Mouse (Mus musculus): ENCODE data around the gene Rbm18.

The Rbm18 gene

GRCm38 (mm10) chr2:36067132-36067531 lies 69.4 kb downstream of the Rbm18 start:
- DNase-seq, result no peak
